In genomic region chr3:65950304-65950703, GRCm38 (mm10) we compare ENCODE assay signal across 22 mouse cellular contexts. TPM values are rescaled to one million over a fixed set of nuclear protein-coding genes. Genes with fewer than 3 reads are reported as not detected.
DNase-seq lines count a peak whose midpoint lies in the region; ATAC-seq lines count a peak whose summit lies in the region.
"Had no signal": no experiment of that assay in that cellular context is flagged by ENCODE, and none has a peak within 500 bp of the region (broad histone marks: within the 10 kb centered on the region; RNA-seq: fewer than 3 reads in every experiment).

No protein-coding gene starts in this region.

- peak overlapping the region; percentile 67 for H3K27ac ChIP-seq in macrophage
- no peak overlapping the region for H3K27ac ChIP-seq in midbrain, embryonic 11.5 days (ENCODE audit: low read depth, low read length)
- H3K27ac ChIP-seq: forebrain, embryonic 10.5 days; forebrain, embryonic 13.5 days; hindbrain, embryonic 10.5 days; hindbrain, embryonic 13.5 days had no signal

- DNase-seq in 416B (ENCODE audit: low read depth) = peak; percentile 39
- DNase-seq in urinary bladder, postnatal 4 days (ENCODE audit: low spot score in 2 of 2) = no peak
- no peak for DNase-seq in midbrain, embryonic 11.5 days (ENCODE audit: low spot score, missing footprints)
- no peak for DNase-seq in lung, postnatal 10 days
- no peak for DNase-seq in layer of hippocampus, postnatal 14 days (ENCODE audit: low spot score in 2 of 2)
- DNase-seq: adrenal gland, adult 2 months; adrenal gland, postnatal 14 days; B cell, adult 2 months; gastrocnemius, postnatal 10 days; gastrocnemius, postnatal 36 days had no signal

- H3K4me3 ChIP-seq in macrophage (ENCODE audit: inconsistent target) = no peak overlapping the region
- H3K4me3 ChIP-seq in midbrain, embryonic 11.5 days (ENCODE audit: low read depth, low read length) = no peak overlapping the region
- H3K4me3 ChIP-seq: forebrain, embryonic 10.5 days; forebrain, embryonic 13.5 days; hindbrain, embryonic 10.5 days; hindbrain, embryonic 13.5 days had no signal

- H3K36me3 ChIP-seq in macrophage (ENCODE audit: inconsistent target) = peaks cover 47% of the 10 kb centered on the region
- peaks cover 15% of the 10 kb centered on the region; the same call in 1 of the 2 replicates for H3K36me3 ChIP-seq in midbrain, embryonic 11.5 days (ENCODE audit: control insufficient read depth, insufficient read depth, low read length)

- no peak overlapping the region for H3K4me2 ChIP-seq in midbrain, embryonic 11.5 days
- H3K4me2 ChIP-seq: forebrain, embryonic 13.5 days; heart, embryonic 11.5 days; hindbrain, embryonic 13.5 days had no signal

- H3K4me1 ChIP-seq in midbrain, embryonic 11.5 days (ENCODE audit: control insufficient read depth, insufficient read depth, low read length) = peaks cover 8% of the 10 kb centered on the region; the same call in 1 of the 2 replicates

- peaks cover 91% of the 10 kb centered on the region for H3K79me2 ChIP-seq in macrophage (ENCODE audit: inconsistent target)

- ATAC-seq in common myeloid progenitor, adult 5-6 weeks (replicated peaks; ENCODE audit: low read depth, poor library complexity, severe bottlenecking) = peak; percentile 46
- peak; percentile 20; the same call in 1 of the 2 replicates for ATAC-seq in monocyte, adult 5-6 weeks (replicated peaks; ENCODE audit: insufficient number of reproducible peaks, low FRiP score, low TSS enrichment, poor library complexity, severe bottlenecking)
- no peak for ATAC-seq in midbrain, embryonic 11.5 days (ENCODE audit: low FRiP score)
- ATAC-seq: forebrain, embryonic 13.5 days; forebrain, embryonic 16.5 days; hindbrain, embryonic 16.5 days had no signal

- H3K9ac ChIP-seq in midbrain, embryonic 11.5 days (ENCODE audit: low read length) = no peak overlapping the region
- H3K9ac ChIP-seq: forebrain, embryonic 13.5 days; hindbrain, embryonic 13.5 days had no signal

- no peaks in the 10 kb centered on the region for H3K27me3 ChIP-seq in midbrain, embryonic 11.5 days (ENCODE audit: control insufficient read depth, insufficient read depth, low read length)
- H3K27me3 ChIP-seq: CH12.LX; forebrain, embryonic 13.5 days; hindbrain, embryonic 13.5 days had no signal

- WGBS in macrophage (ENCODE audit: missing documents) = 0% methylated on average over 2 of the region's 2 CpGs
- 95% methylated on average over 2 of the region's 2 CpGs for WGBS in midbrain, embryonic 11.5 days

- H3K9me3 ChIP-seq in midbrain, embryonic 11.5 days (ENCODE audit: control insufficient read depth, low read length) = no peaks in the 10 kb centered on the region
- H3K9me3 ChIP-seq: forebrain, embryonic 10.5 days; forebrain, embryonic 13.5 days; G1E; hindbrain, embryonic 10.5 days; hindbrain, embryonic 13.5 days had no signal

RNA-seq across cellular contexts. Expression of gene Ccnl1, which starts 7.7 kb away (rescaled TPM):
- total RNA-seq in common myeloid progenitor, adult 5-6 weeks (2017) = 403 and 451 TPM in 2 replicates
- 1,000 to 10,000 TPM in 21 of 26 experiments, 100 to 1,000 TPM in 5; 862 to 4,016 (median 1,637) TPM for total RNA-seq in macrophage (2018; cell fraction: chromatin; rRNA removed)
- total RNA-seq in macrophage (2018; cell fraction: cytosol; rRNA removed) = 100 to 1,000 TPM in 3 of 26 experiments, 10 to 100 TPM in 23; 25.5 to 128 (median 65.5) TPM
- 1,000 to 10,000 TPM in 12 of 26 experiments, 100 to 1,000 TPM in 14; 362 to 2,858 (median 990) TPM for total RNA-seq in macrophage (2018; cell fraction: nucleus; rRNA removed)
- 45.8 to 98.1 TPM (median 64.9 TPM) in 3 replicates for polyA plus RNA-seq in macrophage (2018)
- 637 to 1,006 TPM (median 735 TPM) in 3 replicates for total RNA-seq in monocyte, adult 5-6 weeks (2017)
- polyA plus RNA-seq in midbrain, embryonic 11.5 days (2014; fragmentation: Nextera tagmentation; extraction: Ambion mirVana) = 119 and 131 TPM in 2 replicates
- total RNA-seq in layer of hippocampus, postnatal 14 days (2021) = 10 to 100 TPM; 52.3 to 59.4 TPM
